Comparison of ENCODE assay signal across 16 mouse cellular contexts in genomic region chr12:108373611-108374010, GRCm38 (mm10). TPM values are rescaled to one million over a fixed set of nuclear protein-coding genes. Genes with fewer than 3 reads are reported as not detected.
A peak's percentile ranks its signal among the peaks of the same experiment; 100 is the strongest.
DNase-seq lines count a peak whose midpoint lies in the region; ATAC-seq lines count a peak whose summit lies in the region.
"Had no signal": no experiment of that assay in that cellular context is flagged by ENCODE, and none has a peak within 500 bp of the region (broad histone marks: within the 10 kb centered on the region; RNA-seq: fewer than 3 reads in every experiment).

No protein-coding gene starts in this region.

- no peaks in the 10 kb centered on the region for H3K27me3 ChIP-seq in heart, embryonic 15.5 days
- H3K27me3 ChIP-seq in limb, embryonic 12.5 days: no peaks in the 10 kb centered on the region
- H3K27me3 ChIP-seq: Patski had no signal

- DNase-seq in heart, adult 18-20 months: no peak
- DNase-seq in ZHBTc4 (ENCODE audit: low read depth, low spot score): peak; percentile 58
- peak; percentile 76 for DNase-seq in forelimb bud, embryonic 11.5 days (ENCODE audit: low read depth, low spot score)
- no peak for DNase-seq in right cerebral cortex, postnatal 4 days
- no peak for DNase-seq in spleen, postnatal 14 days (ENCODE audit: low spot score in 2 of 2)
- DNase-seq: adrenal gland, adult 2 months; cerebellum, postnatal 10 days; heart, postnatal 14 days had no signal

- no peak for ATAC-seq in heart, embryonic 15.5 days (replicated peaks; ENCODE audit: insufficient number of reproducible peaks, insufficient read depth, low FRiP score, low read depth)
- ATAC-seq in limb, embryonic 12.5 days (ENCODE audit: insufficient number of reproducible peaks, insufficient read depth, low FRiP score, low TSS enrichment, low read depth): peak; percentile 58; the same call in 1 of the 2 replicates
- no peak for ATAC-seq in frontal cortex, adult (ENCODE audit: low TSS enrichment)
- ATAC-seq: forebrain, embryonic 16.5 days; lung, postnatal 0 days; Patski had no signal

- H3K9ac ChIP-seq in heart, embryonic 15.5 days: no peak overlapping the region
- H3K9ac ChIP-seq in limb, embryonic 12.5 days (replicated peaks): no peak overlapping the region

- H3K4me1 ChIP-seq in heart, embryonic 15.5 days (replicated peaks): peaks cover 56% of the 10 kb centered on the region
- H3K4me1 ChIP-seq in limb, embryonic 12.5 days (replicated peaks): peaks cover 62% of the 10 kb centered on the region

- H3K27ac ChIP-seq in heart, embryonic 15.5 days: peak overlapping the region; percentile 94
- H3K27ac ChIP-seq in limb, embryonic 12.5 days: peak overlapping the region; percentile 84

- H3K9me3 ChIP-seq in heart, embryonic 15.5 days (replicated peaks): no peaks in the 10 kb centered on the region
- H3K9me3 ChIP-seq in limb, embryonic 12.5 days: no peaks in the 10 kb centered on the region

- H3K36me3 ChIP-seq in heart, embryonic 15.5 days: no peaks in the 10 kb centered on the region
- no peaks in the 10 kb centered on the region for H3K36me3 ChIP-seq in limb, embryonic 12.5 days

- H3K4me3 ChIP-seq in heart, embryonic 15.5 days: no peak overlapping the region
- no peak overlapping the region for H3K4me3 ChIP-seq in limb, embryonic 12.5 days (replicated peaks)

- H3K4me2 ChIP-seq in heart, embryonic 15.5 days: no peak overlapping the region
- H3K4me2 ChIP-seq in limb, embryonic 12.5 days: no peak overlapping the region
- H3K4me2 ChIP-seq: midbrain, embryonic 11.5 days had no signal

- WGBS in heart, embryonic 15.5 days: 71% methylated on average over 9 of the region's 9 CpGs
- 14% methylated on average over 9 of the region's 9 CpGs for WGBS in limb, embryonic 12.5 days

RNA-seq across cellular contexts. Expression of gene Eml1, which starts 2.9 kb away (rescaled TPM):
- 62.5 and 76.6 TPM in 2 replicates for polyA plus RNA-seq in heart, embryonic 15.5 days (2015; fragmentation: Nextera tagmentation; extraction: Ambion mirVana)
- 10 to 100 TPM; 81.3 to 95.3 TPM for total RNA-seq in heart, adult 18-20 months (2021)
- polyA plus RNA-seq in limb, embryonic 12.5 days (2016; fragmentation: Nextera tagmentation; extraction: Ambion mirVana): 41.4 and 43.8 TPM in 2 replicates
- total RNA-seq: CH12.LX had no signal

RNA-seq across cellular contexts. Expression of gene Cyp46a1, which starts 39.4 kb away (rescaled TPM):
- polyA plus RNA-seq in heart, embryonic 15.5 days (2015; fragmentation: Nextera tagmentation; extraction: Ambion mirVana): 5.6 and 6.2 TPM in 2 replicates
- under 1 TPM; 0.45 to 0.95 TPM for total RNA-seq in heart, adult 18-20 months (2021)
- 2.9 and 4.6 TPM in 2 replicates for polyA plus RNA-seq in limb, embryonic 12.5 days (2016; fragmentation: Nextera tagmentation; extraction: Ambion mirVana)
- total RNA-seq: CH12.LX had no signal

Comparison
In these comparisons a context has a peak if more than half of its experiments do, and no peak if none do; other contexts are left out.
1. DNase-seq: peak in ZHBTc4 (single experiment) and forelimb bud, embryonic 11.5 days (single experiment); none in heart, adult 18-20 months (0 of 2), right cerebral cortex, postnatal 4 days (single experiment) and spleen, postnatal 14 days (0 of 2).